Mouse (Mus musculus) left cerebral cortex, adult 6 months (tissue): ENCODE results near the gene Ecm2. TPM values are rescaled to one million over a fixed set of nuclear protein-coding genes. Genes with fewer than 3 reads are reported as not detected.

Source experiments
- long read RNA-seq, 2 experiments: library from polyadenylated mRNA; unstranded; transcript quantifications; one replicate each; pipeline ENCODE4 v2.0.0; 2019 to 2020
- polyA plus RNA-seq: library from polyadenylated mRNA; unstranded; fragments of <200 nt; fragmentation: Nextera tagmentation; gene quantifications from 2 replicates; pipeline ENCODE4 v1.2.3, GENCODE M21; 2021

The Ecm2 gene
- 1.3 TPM in 2 replicates for polyA plus RNA-seq
- long read RNA-seq, experiment 1, partial matches to known transcripts: 2 of 6 reads
- long read RNA-seq, experiment 1, other reads (novel, unspliced or antisense): 1 of 6 reads
- long read RNA-seq, experiment 2, partial matches to known transcripts: 3 of 5 reads
- long read RNA-seq, experiment 2, other reads (novel, unspliced or antisense): 1 of 5 reads

DNA sequence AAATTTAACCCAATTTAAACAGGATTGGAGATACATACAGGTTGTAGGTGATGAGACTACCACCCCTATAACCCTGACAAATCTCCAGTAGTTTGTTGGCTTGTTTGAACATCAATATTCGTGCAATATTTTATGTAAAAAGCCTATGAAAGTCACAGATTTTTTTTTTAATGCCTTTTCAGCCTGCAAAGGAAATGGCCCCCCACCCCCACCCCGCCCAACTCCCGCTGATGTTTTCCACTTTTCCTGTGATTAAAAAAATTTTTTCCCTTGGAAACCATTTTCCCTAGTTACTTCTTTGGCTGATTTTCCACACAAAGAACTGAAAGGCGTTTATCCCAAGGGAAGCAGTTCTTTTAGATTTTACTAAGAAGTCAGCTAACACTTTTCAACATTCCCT lies at the start of gene Ecm2:
TSS of gene Ecm2 (plus strand) at position 301 of the 400 bp plus-strand sequence.

DNA sequence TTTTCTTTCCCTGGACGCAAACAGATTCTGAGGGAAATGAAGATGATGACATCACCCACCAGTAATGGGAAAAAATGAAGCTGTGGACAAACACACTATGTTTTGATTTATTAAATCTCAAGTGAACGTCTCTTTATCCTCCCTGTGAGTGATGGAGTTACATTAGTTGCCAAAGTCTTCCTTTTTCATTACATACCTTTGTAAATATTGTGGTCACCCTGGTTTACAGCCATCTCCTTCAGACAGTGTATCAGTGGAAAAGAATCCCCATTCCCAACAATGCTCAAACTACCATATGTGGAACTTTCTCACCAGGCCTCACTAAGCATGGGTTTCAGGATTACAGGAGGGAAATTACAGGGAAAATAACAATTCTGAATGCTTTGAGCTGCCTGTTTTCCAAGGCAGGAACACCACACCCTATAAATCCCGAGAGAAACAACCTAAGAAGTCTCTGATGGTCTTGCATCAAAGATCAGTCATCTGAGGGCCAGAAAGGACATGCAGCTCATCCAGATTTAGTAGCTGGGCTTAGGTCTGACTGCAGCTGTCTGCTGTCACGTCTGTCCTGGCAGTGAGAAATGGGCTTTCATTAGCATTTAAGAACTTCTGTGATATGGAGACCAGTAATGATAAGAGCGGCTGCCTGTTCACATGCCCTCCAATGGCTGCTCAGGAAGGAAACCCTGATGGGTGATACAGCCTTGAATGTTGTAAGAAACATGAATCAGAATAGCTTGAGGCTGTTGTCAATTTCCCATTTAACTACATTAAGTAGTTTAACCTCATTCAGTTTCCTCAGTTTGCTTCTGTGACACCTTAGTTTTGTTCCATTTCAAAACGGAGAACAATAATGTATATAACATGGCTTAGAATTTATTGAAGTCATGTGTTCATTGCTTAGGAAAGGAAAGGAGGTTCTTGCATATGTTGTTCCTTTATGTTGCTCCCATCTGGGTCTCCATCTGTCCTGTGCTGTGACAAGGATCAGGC lies 11.9 kb upstream of the Ecm2 start, which contains the start of gene Tes3-ps:
TSS of gene Tes3-ps (plus strand) at position 943 of the 993 bp plus-strand sequence.

DNA sequence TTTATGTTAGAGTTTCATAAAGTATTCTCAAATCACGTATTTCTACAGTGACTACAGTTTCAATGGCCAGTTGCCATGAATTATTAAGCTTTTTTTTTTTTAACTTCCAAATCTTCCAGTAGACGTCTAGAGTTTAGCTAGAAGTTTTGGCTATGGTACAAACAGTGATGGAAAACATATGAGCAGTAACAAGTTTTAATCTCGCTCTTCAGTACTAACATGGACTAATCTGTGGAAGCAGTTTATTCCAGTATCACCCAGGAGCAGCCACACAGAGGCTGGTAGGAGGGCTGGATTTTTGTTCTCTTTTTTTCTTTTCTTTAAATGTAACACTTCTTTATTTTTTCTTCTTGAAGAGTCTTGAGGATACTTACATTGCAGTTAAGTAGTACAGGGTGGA lies 39.7 kb downstream of the Ecm2 start, which contains the start of gene Aspn:
TSS of gene Aspn (plus strand) at position 165 of the 400 bp plus-strand sequence.

DNA sequence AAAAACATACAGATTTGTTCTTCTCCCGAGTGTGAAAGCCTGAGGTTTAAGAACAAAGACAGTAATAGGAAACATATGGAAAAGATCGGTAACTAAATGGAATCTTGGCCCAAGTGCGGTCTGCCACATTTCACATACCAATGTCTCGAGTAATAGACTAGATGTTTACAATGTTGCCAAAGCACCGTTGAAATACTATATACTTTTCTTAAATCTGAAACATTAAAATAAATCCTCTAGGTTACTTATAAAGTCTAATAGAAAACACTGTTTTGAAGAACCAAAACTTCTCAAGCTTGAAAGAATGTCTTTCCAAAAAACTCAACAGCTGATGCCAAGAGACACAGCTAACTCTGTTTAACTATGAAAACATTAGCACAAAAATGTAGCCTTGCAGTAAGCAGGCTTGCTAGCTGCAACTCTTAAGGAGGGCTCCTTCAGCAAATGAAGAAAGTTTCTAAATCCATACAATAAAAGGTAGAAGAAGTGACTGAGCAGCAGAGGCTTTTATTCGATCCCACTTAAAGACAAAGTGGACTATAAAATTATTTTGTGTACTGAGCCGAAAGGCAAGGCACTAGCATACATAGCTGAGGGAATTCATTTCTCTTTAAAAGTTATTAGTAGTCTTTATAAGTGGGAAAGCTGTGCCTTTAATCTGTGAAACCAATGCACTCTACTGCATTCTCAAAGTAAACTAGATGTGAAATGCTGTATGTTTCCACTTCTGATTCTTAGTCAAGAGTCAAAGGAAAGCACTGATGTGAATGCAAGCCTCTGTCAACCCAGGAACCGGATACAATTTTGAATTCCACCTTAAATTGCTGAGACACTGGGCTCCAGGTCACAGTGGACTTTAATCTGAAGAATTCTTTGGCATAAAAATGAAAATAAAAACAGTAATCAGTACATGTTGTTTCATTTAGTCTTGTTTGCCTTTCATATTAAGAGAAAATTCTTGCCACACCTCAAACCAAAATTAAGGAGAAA lies 77.2 kb downstream of the Ecm2 start, which contains the start of gene Omd:
TSS of gene Omd (plus strand) at position 922 of the 990 bp plus-strand sequence.

Other genes with a start within 250 kb of the Ecm2 start
- gene Fgd3, start 184.5 kb upstream of the Ecm2 start, polyA plus RNA-seq: 0.31 and 0.46 TPM in 2 replicates
- gene Bicd2, start 163.2 kb upstream of the Ecm2 start, polyA plus RNA-seq: 9.0 and 9.1 TPM in 2 replicates
- gene Ippk, start 83.6 kb upstream of the Ecm2 start, polyA plus RNA-seq: 8.1 and 8.9 TPM in 2 replicates
- 0.16 and 0.35 TPM in 2 replicates for gene Tes3-ps, start 11.5 kb upstream of the Ecm2 start, polyA plus RNA-seq
- 0.16 and 0.47 TPM in 2 replicates for gene Aspn, start 39.6 kb downstream of the Ecm2 start, polyA plus RNA-seq
- gene Omd, start 77.7 kb downstream of the Ecm2 start, polyA plus RNA-seq: 0.99 and 1.4 TPM in 2 replicates
- gene Ogn, start 103.2 kb downstream of the Ecm2 start, polyA plus RNA-seq: 3.5 and 4.7 TPM in 2 replicates
- gene Cenpp, start 148.0 kb downstream of the Ecm2 start, polyA plus RNA-seq: 1.2 TPM in 2 replicates
- gene Nol8, start 148.3 kb downstream of the Ecm2 start, polyA plus RNA-seq: 11.0 and 11.2 TPM in 2 replicates
- gene Iars, start 177.3 kb downstream of the Ecm2 start, polyA plus RNA-seq: 9.8 and 12.3 TPM in 2 replicates